Mouse (Mus musculus): ENCODE results near the gene Myo10.
"Not testable (repeated sequence)": the region's sequence is repeated elsewhere in the genome, so short reads cannot be mapped to it uniquely, and the experiment has no call there.

Gene Myo10

GRCm38 (mm10) chr15:25690066-25690745, 67.9 kb downstream of the Myo10 start:
- DNase-seq (ENCODE audit: low spot score in 2 of 2), result no peak

DNA sequence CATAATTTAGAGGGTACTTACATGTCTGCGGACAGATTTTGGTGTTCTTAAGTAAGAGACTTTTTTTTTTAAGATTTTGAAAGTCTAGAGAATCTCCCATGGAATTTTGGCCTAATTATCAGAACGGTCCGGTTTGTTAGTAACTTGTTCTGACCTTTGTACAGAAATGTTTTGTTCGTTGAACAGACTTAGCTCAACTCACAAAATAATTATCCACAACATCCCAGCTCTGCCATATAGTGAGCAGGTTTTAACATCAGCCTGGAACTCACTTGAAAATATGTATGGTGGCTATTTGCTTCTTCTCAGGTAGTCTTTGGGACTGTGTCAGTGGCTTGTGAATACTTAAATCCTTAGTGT, 68.4 kb downstream of the Myo10 start:
- DNase-seq (ENCODE audit: low spot score in 2 of 2), result no peak

GRCm38 (mm10) chr15:25692254-25692950, 70.1 kb downstream of the Myo10 start:
- no peak for DNase-seq (ENCODE audit: low spot score in 2 of 2)

DNA sequence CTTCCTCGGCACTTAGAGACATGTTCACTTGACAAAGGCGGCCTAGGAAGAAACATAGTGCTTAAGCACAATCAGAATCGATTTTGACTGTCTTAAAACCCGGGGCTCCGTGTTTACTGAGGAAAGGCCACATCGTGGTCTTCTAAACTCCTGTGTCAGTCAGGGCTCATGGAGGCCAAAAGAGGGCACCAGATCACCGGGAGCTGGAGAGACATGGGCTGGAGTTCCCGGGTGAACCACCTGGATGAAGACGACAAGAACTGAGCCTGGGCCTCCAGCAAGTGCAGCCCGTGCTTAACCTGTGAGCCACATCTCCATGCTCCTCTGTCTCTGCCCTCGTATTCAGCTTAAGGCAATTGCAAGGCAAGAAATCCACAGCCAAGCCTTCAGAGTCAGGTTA, 71.4 kb downstream of the Myo10 start:
- DNase-seq (ENCODE audit: low spot score in 2 of 2), result no peak

DNA sequence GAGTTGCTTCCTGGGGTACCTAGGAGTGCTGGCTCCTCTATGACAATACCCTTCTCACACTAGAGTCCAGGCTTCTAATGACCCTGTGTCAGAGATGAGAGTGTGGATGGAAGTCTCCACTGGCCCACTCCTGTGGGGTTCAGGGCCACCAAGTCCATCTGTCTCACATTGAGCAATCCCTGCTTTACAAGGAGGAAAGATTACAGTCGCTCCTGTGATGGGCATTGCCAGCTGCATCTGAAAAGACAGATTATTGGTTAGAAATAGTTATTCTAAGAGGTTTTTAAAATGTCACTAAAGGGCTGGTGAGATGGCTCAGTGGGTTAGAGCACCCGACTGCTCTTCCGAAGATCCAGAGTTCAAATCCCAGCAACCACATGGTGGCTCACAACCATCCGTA, 72.4 kb downstream of the Myo10 start:
- no peak for DNase-seq (ENCODE audit: low spot score in 2 of 2)

- no peak for DNase-seq (ENCODE audit: low spot score in 2 of 2)
These were observed 72.9 kb downstream of the Myo10 start for GRCm38 (mm10) chr15:25695253-25695652.

- no peak for DNase-seq (ENCODE audit: low spot score in 2 of 2)
These were observed 73.6 kb downstream of the Myo10 start for GRCm38 (mm10) chr15:25695883-25696282.

GRCm38 (mm10) chr15:25696660-25697059, 74.3 kb downstream of the Myo10 start:
- no peak for DNase-seq (ENCODE audit: low spot score in 2 of 2)

DNA sequence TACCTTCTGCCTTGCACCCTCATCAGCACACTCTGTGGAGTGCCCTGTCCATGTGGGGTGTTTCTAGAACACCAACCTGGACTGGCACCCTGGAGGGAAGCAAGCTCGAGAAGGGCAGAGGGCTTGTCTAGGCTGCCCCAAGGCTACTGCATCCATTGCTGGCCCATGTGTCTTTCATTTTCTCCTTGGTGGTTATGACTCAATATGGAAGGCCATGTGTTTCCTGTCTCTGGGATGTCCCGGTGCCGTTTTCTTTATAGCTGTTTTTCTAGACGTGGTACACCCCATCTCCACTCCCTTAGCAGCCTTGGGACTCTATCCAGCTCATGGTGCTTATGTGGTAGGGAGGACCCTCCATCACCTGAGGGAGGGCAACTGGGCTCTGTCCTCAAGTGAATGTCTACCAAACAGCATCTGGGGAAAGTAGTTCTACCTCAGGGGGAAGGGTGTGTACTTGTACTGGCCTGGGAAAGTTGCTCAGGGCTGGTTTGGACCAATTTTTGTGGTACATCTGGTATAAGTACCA, 76.8 kb downstream of the Myo10 start:
- DNase-seq (ENCODE audit: low spot score in 2 of 2), result no peak

DNA sequence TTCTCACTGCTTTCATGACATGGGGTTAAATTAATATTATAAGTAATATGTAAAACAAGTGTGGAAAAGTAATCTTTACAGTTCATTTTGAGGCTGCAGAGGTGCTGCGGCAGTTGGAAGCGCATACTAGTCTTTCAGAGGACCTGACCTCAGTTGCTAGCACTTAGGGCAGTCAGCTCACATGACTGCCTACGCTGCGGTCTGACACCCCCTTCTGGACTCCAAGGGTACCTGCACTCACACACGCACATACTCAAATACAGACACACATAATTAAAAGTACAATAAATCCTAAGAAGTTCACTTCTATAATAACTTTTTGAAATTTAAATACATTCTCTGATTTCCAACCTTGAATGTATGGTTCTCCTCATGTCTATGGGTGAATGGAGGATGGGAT, 80.3 kb downstream of the Myo10 start:
- DNase-seq (ENCODE audit: low spot score in 2 of 2), result no peak

- no peak for DNase-seq (ENCODE audit: low spot score in 2 of 2)
These were observed 82.7 kb downstream of the Myo10 start for GRCm38 (mm10) chr15:25704809-25705585.

GRCm38 (mm10) chr15:25706874-25707554, 84.7 kb downstream of the Myo10 start:
- no peak for DNase-seq (ENCODE audit: low spot score in 2 of 2)

DNA sequence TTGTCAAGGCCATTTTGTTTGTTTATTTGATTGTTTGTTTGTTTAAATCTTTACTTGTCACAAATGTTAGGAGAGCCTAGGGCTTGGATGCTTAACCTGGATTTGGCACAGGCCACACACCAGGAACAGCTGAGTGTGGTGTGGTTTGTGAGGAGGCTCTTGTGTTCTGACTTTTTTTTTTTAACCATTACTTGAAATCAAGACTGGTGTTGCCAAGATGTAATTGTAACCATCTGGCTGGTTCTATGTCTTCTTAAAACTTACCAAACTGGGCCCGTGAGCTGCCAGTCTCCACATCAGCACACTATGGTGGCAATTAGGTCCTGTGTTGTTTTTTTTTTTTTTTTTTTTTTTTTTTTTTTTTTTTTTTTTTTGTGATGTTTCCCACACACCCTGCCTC, 85.6 kb downstream of the Myo10 start:
- no peak for DNase-seq (ENCODE audit: low spot score in 2 of 2)

GRCm38 (mm10) chr15:25710876-25711275, 88.6 kb downstream of the Myo10 start:
- no peak for DNase-seq (ENCODE audit: low spot score in 2 of 2)

DNA sequence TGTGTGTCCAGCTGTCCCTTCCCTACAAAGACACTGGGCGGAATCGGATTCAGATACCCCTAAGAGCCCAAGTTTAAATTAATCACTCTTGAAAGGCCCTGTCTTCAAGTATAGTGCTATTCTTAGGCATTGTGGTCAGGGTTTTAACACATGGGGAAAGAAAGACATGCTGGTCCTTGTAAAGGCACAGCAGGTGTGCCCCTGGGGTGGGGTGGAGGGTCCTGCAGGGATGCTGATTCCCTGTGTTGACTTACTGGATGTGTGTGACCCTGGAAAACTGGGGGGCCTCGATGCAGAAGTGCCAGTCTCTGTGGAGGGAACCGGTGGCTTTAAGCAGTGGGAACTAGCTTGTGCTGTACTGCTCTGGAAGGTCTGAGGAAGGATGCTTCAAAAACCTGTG, 90.6 kb downstream of the Myo10 start:
- DNase-seq (ENCODE audit: low spot score in 2 of 2), result no peak

- no peak for DNase-seq (ENCODE audit: low spot score in 2 of 2)
These were observed 91.4 kb downstream of the Myo10 start for GRCm38 (mm10) chr15:25713587-25714361.

- no peak for DNase-seq (ENCODE audit: low spot score in 2 of 2)
These were observed 93.1 kb downstream of the Myo10 start for GRCm38 (mm10) chr15:25715218-25715995.

DNA sequence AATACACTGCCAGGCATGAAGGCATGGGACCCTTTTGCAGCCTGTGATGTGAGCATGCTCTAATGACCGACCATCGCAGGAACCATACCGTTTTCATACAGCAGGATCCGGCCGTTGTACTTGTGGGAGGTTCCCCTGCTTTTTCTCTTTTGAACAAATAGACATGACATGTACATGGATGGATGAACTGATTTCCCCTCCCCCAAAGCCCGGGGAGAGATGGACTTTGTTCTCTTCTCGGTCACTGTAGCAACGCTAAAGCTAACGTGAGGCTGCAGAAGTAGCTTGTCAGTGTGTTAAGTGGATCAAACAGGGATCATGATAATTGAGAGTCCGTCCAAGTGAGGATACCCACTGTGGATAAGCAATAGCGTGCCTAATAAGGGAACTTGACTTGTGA, 93.7 kb downstream of the Myo10 start:
- DNase-seq (ENCODE audit: low spot score in 2 of 2), result no peak

DNA sequence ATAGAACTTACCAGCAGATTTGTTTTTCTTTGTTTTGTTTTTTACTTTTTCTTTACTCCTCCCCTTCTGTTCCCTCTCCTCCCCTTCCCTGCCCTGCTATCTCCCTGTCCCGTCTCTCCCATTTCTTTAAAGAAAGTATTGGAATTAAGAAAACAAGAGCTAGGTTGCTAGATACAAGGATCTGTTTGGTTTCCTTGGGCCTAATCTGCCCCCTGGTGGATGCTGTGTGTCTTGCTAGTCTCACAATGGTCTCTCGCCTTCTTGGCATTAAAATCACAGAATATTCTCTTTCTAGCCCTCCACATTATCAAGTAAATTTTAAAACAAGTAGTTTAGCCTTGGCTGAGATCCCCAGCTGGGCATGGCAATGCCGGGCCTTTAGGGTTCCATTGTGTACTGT, 94.7 kb downstream of the Myo10 start:
- DNase-seq (ENCODE audit: low spot score in 2 of 2), result peak; percentile 71 to 79

DNA sequence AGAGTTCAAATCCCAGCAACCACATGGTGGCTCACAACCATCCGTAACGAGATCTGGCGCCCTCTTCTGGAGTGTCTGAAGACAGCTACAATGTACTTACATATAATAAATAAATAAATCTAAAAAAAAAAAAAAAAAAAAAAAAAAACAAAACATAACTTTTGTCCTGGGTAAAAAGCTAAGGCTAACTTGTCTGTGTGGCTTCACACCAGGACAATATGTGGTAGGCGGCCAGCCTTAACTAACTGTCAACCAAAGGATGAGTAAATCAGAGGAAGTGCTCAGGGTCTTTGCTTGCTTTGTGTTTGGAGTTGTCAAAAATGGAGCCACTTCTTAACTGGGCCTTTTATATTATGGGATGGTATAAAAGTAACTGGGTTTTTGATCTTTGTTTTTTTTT, 95.8 kb downstream of the Myo10 start:
- DNase-seq (ENCODE audit: low spot score in 2 of 2), result not testable (repeated sequence)
